Mouse (Mus musculus): ENCODE results near the gene Sdhd.

DNA sequence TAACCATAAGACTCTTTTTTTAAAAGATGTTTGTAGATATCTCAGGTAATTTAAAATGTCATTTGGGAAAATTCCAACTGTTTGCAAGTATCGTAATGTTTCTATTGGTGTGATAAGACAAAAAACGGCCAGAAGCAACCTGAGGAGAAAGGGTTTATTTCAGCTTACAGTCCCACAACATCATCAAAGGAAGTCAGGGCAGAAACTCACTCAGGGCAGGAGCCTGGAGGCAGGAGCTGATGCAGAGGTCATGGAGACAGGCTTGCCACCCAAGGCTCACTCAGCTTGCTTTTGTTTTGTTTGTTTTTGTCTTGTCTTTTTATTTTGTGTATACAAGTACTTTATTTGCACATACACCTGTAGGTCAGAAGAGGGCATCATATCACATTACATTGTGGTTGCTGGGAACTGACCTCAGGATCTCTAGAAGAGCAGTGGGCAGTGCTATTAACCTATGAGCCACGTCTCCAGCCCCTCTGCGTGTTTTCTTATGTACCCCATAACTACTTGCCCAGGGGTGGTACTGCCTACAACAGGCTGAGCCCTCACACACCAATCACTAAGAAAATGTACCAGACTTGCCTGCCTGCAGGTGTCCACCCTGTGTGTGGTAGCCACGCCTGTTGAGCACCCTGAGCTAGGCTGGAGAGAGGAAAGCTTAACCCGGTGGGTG is 28.5 kb upstream of the Sdhd start:
- TF ChIP-seq POLR2A (IDR thresholded peaks at IDR 0.05; ENCODE audit: borderline replicate concordance, low read depth, low read length) (no peak), CTCF (IDR thresholded peaks at IDR 0.05; ENCODE audit: low read depth, low read length) (no peak)
